Mouse (Mus musculus): ENCODE data around the gene Eif2b4. TPM values are rescaled to one million over a fixed set of nuclear protein-coding genes. Genes with fewer than 3 reads are reported as not detected.
A peak's percentile ranks its signal among the peaks of the same experiment; 100 is the strongest.

Gene Eif2b4
- polyA plus RNA-seq, 1 experiment from 2014 or later = 80.3 TPM

GRCm38 (mm10) chr5:31138241-31138967 lies 54.8 kb downstream of the Eif2b4 start, which contains the start of gene Ucn:
Ucn (minus strand) TSS chr5:31138829.
- peak within 1 kb of the TSS; percentile 10; the same call in 1 of the 2 replicates for H3K4me3 ChIP-seq
- WGBS = under 1% methylated on average over 52 of the region's 52 CpGs
- H3K4me1 ChIP-seq = peaks cover 24% of the 10 kb centered on the region
- H3K27me3 ChIP-seq (replicated peaks) = peaks cover 62% of the 10 kb centered on the region
- H3K9ac ChIP-seq = no peak within 1 kb of the TSS
- H3K27ac ChIP-seq = no peak within 1 kb of the TSS
- no peak for ATAC-seq (ENCODE audit: low FRiP score, low read depth)
- peaks cover 11% of the 10 kb centered on the region; the same call in 1 of the 2 replicates for H3K36me3 ChIP-seq
- no peaks in the 10 kb centered on the region for H3K9me3 ChIP-seq
- H3K4me2 ChIP-seq (replicated peaks) = peak within 1 kb of the TSS; percentile 57

DNA sequence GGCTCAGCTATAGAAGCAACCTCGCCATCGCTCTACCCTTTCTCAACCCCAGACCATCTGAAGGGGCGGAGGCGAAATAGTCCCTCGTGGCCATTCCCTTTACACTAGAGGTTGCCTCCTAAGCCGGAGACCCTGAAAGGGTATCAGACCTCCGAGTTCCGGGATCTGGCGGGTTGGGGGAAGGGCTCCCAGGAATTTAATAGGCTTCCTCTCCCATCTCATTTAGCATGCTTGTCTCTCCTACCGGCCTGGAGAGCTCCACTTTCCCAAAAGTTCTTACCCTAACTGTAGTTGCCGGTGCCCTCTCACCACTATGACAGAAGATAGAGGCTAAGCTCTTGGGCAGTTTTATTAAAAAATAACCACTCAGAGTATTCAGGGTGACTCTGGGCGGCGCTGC lies 55.6 kb downstream of the Eif2b4 start:
- no peak overlapping the region for H3K4me3 ChIP-seq
- no peak for ATAC-seq (ENCODE audit: low FRiP score, low read depth)
- no peak overlapping the region for H3K27ac ChIP-seq
- peaks cover 8% of the 10 kb centered on the region; the same call in 1 of the 2 replicates for H3K36me3 ChIP-seq
- H3K9me3 ChIP-seq = no peaks in the 10 kb centered on the region
- peaks cover 24% of the 10 kb centered on the region for H3K4me1 ChIP-seq
- H3K9ac ChIP-seq = no peak overlapping the region
- peak overlapping the region; percentile 57 for H3K4me2 ChIP-seq (replicated peaks)
- H3K27me3 ChIP-seq (replicated peaks) = peaks cover 62% of the 10 kb centered on the region
- under 1% methylated on average over 13 of the region's 13 CpGs for WGBS

Other genes starting within 250 kb of the Eif2b4 start
- 15.9 and 17.7 TPM in 2 replicates for gene Cgref1, start 247.8 kb downstream of the Eif2b4 start, polyA plus RNA-seq (2016; fragmentation: Nextera tagmentation; extraction: Ambion mirVana)
- gene Preb, start 233.1 kb downstream of the Eif2b4 start, polyA plus RNA-seq (2016; fragmentation: Nextera tagmentation; extraction: Ambion mirVana) = 128 and 130 TPM in 2 replicates
- not detected in 2 replicates for gene Tcf23, start 224.8 kb downstream of the Eif2b4 start, polyA plus RNA-seq (2016; fragmentation: Nextera tagmentation; extraction: Ambion mirVana)
- gene Atraid, start 145.1 kb downstream of the Eif2b4 start, polyA plus RNA-seq (2016; fragmentation: Nextera tagmentation; extraction: Ambion mirVana) = 119 and 125 TPM in 2 replicates
- gene Slc5a6, start 144.5 kb downstream of the Eif2b4 start, polyA plus RNA-seq (2016; fragmentation: Nextera tagmentation; extraction: Ambion mirVana) = 11.0 and 12.2 TPM in 2 replicates
- 24.2 and 30.1 TPM in 2 replicates for gene Cad, start 138.7 kb downstream of the Eif2b4 start, polyA plus RNA-seq (2016; fragmentation: Nextera tagmentation; extraction: Ambion mirVana)
- gene Dnajc5g, start 87.1 kb downstream of the Eif2b4 start, polyA plus RNA-seq (2016; fragmentation: Nextera tagmentation; extraction: Ambion mirVana) = not detected in 2 replicates
- gene Slc30a3, start 85.2 kb downstream of the Eif2b4 start, polyA plus RNA-seq (2016; fragmentation: Nextera tagmentation; extraction: Ambion mirVana) = 16.2 and 18.8 TPM in 2 replicates
- 0.79 and 0.88 TPM in 2 replicates for gene Trim54, start 76.7 kb downstream of the Eif2b4 start, polyA plus RNA-seq (2016; fragmentation: Nextera tagmentation; extraction: Ambion mirVana)
- gene Ucn, start 54.6 kb downstream of the Eif2b4 start, polyA plus RNA-seq (2016; fragmentation: Nextera tagmentation; extraction: Ambion mirVana) = not detected in 2 replicates
- 50.3 and 51.5 TPM in 2 replicates for gene Mpv17, start 39.2 kb downstream of the Eif2b4 start, polyA plus RNA-seq (2016; fragmentation: Nextera tagmentation; extraction: Ambion mirVana)
- 1.5 and 2.4 TPM in 2 replicates for gene Gm29609, start 13.5 kb downstream of the Eif2b4 start, polyA plus RNA-seq (2016; fragmentation: Nextera tagmentation; extraction: Ambion mirVana)
- 86.7 and 90.5 TPM in 2 replicates for gene Gtf3c2, start 13.3 kb downstream of the Eif2b4 start, polyA plus RNA-seq (2016; fragmentation: Nextera tagmentation; extraction: Ambion mirVana)
- 131 and 134 TPM in 2 replicates for gene Snx17, start 203 bp downstream of the Eif2b4 start, polyA plus RNA-seq (2016; fragmentation: Nextera tagmentation; extraction: Ambion mirVana)
- gene Zfp513, start 8.9 kb upstream of the Eif2b4 start, polyA plus RNA-seq (2016; fragmentation: Nextera tagmentation; extraction: Ambion mirVana) = 24.2 and 27.3 TPM in 2 replicates
- 151 and 161 TPM in 2 replicates for gene Ppm1g, start 27.3 kb upstream of the Eif2b4 start, polyA plus RNA-seq (2016; fragmentation: Nextera tagmentation; extraction: Ambion mirVana)
- gene Nrbp1, start 47.4 kb upstream of the Eif2b4 start, polyA plus RNA-seq (2016; fragmentation: Nextera tagmentation; extraction: Ambion mirVana) = 150 TPM in 2 replicates
- gene Gm9970, start 47.8 kb upstream of the Eif2b4 start, polyA plus RNA-seq (2016; fragmentation: Nextera tagmentation; extraction: Ambion mirVana) = 0.80 and 0.90 TPM in 2 replicates
- gene Krtcap3, start 58.3 kb upstream of the Eif2b4 start, polyA plus RNA-seq (2016; fragmentation: Nextera tagmentation; extraction: Ambion mirVana) = 3.1 and 5.1 TPM in 2 replicates
- 41.2 and 43.9 TPM in 2 replicates for gene Ift172, start 97.7 kb upstream of the Eif2b4 start, polyA plus RNA-seq (2016; fragmentation: Nextera tagmentation; extraction: Ambion mirVana)
- gene Fndc4, start 102.7 kb upstream of the Eif2b4 start, polyA plus RNA-seq (2016; fragmentation: Nextera tagmentation; extraction: Ambion mirVana) = 79.5 and 80.7 TPM in 2 replicates
- 0.23 and 0.49 TPM in 2 replicates for gene Gckr, start 104.0 kb upstream of the Eif2b4 start, polyA plus RNA-seq (2016; fragmentation: Nextera tagmentation; extraction: Ambion mirVana)

Data from neural tube, embryonic 12.5 days (tissue).